Mouse (Mus musculus): ENCODE results near the gene Nudt8. TPM values are rescaled to one million over a fixed set of nuclear protein-coding genes. Genes with fewer than 3 reads are reported as not detected.
A peak's percentile ranks its signal among the peaks of the same experiment; 100 is the strongest.

Nudt8 gene
- total RNA-seq, 2 experiments from 2014 or later = 9.7 to 11.2 TPM

- intact Hi-C loops (cut with DNase I) = loop anchor here (5.0 kb wide), 1 partner anchor 36 kb away; no protein-coding TSS in a partner anchor
- no peak for DNase-seq (ENCODE audit: extremely low spot score in 1 of 2, low spot score in 2 of 2)
Observed at GRCm38 (mm10) chr19:3983527-3984200, 16.7 kb upstream of the Nudt8 start.

DNA sequence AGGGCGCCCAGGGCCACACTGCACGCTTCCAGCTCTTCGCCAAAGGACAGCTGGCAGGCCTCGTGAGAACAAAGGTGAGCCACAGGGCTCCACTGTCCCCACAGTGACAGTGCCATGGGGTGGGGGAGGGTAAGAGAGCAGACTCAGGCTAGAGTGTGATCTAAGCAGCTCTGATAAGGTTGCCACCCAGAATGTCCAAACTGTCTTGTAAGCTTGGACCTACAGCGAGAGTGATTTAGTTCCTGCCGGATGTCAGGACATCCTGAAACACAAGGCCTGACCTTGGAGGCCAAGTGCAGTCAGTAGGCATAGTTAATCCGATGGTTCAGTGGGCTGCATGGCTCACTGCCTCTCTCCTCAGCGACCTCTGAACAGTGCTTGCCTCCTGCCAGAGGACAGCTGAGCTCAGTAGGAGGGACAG lies 15.1 kb upstream of the Nudt8 start:
- DNase-seq (ENCODE audit: extremely low spot score in 1 of 2, low spot score in 2 of 2) = no peak
- intact Hi-C loops (cut with DNase I) = no loop called here

- intact Hi-C loops (cut with DNase I) = no loop called here
- DNase-seq (ENCODE audit: extremely low spot score in 1 of 2, low spot score in 2 of 2) = peak in 1 of 2 experiments; percentile 88
Observed at GRCm38 (mm10) chr19:3986334-3986733, 14.0 kb upstream of the Nudt8 start, which contains the start of gene Acy3. Acy3 (plus strand) TSS chr19:3986570.

GRCm38 (mm10) chr19:3988066-3988465 lies 12.3 kb upstream of the Nudt8 start:
- intact Hi-C loops (cut with DNase I) = no loop called here
- DNase-seq (ENCODE audit: extremely low spot score in 1 of 2, low spot score in 2 of 2) = no peak

GRCm38 (mm10) chr19:3988750-3989149 lies 11.6 kb upstream of the Nudt8 start:
- intact Hi-C loops (cut with DNase I) = no loop called here

GRCm38 (mm10) chr19:3990804-3991203 lies 9.6 kb upstream of the Nudt8 start:
- intact Hi-C loops (cut with DNase I) = no loop called here
- DNase-seq (ENCODE audit: extremely low spot score in 1 of 2, low spot score in 2 of 2) = no peak

More at GRCm38 (mm10) chr19:3988750-3989149, 11.6 kb upstream of the Nudt8 start:
- DNase-seq (ENCODE audit: extremely low spot score in 1 of 2, low spot score in 2 of 2) = no peak

- intact Hi-C loops (cut with DNase I) = no loop called here
- DNase-seq (ENCODE audit: extremely low spot score in 1 of 2, low spot score in 2 of 2) = no peak
Observed at GRCm38 (mm10) chr19:3991562-3991961, 8.8 kb upstream of the Nudt8 start.

DNA sequence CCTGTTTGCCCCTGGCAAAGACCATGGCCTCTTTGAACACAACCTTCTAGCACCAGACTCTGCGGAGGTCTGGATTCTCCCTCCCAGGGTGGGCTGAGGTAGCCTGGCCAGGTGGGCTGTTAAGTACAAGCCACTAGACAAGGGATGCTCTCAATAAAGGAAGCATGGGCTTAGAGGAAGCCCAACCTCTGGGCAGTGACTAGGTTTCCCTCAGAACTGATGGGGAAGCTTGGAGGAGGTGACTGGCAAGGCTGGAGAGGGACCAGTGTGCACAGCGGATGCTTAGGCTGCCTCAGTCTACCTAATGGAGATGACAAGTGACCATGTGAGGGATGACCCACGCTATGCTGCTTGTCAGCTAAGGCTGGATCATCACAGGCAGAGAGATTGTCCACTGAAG lies 8.4 kb upstream of the Nudt8 start:
- DNase-seq (ENCODE audit: extremely low spot score in 1 of 2, low spot score in 2 of 2) = no peak
- intact Hi-C loops (cut with DNase I) = no loop called here

DNA sequence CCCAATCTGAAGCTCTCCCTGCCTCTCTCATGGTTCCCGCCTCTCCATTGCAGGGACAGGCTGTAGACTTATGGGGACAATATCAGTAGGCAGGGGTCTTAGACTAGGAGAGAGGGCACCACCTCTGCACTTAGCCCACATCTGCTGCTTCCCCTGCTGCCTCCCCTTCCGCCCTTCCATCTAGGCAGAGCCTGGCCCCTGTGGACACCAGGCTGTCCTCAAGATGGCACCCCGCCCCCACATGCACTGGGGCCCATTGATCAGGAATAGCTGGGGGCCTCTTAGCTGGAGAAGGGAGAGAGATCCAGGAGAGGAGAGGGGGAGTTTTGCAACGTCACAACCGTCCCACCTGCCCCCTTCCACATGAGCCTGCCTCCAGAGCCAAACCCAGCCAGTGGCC lies 8.0 kb upstream of the Nudt8 start, which contains the start of gene Tbx10:
Gene Tbx10 (plus strand): TSS at position 337 of the 400 bp plus-strand sequence.
- intact Hi-C loops (cut with DNase I) = no loop called here

DNA sequence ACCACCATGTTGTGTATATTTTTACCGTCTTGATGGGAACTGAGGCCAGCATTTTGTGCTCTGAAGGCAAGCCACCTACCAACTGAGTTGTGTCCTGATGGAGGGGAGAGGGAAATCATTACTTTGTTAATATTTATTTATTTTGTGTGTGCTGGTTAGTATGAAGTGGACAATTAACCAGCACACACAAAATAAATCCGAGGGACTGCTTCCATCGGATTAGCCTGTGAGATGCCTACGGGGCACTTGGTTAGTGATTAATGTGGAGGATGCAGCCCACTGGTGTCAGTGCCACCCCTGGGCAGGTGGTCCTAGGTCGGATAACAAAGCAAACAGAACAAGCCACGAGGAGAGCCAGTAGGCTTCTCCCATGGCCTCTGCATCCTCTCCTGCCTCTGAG lies 5.4 kb upstream of the Nudt8 start:
- intact Hi-C loops (cut with DNase I) = no loop called here

More for the DNA sequence above, 8.0 kb upstream of the Nudt8 start, which contains the start of gene Tbx10:
- DNase-seq (ENCODE audit: extremely low spot score in 1 of 2, low spot score in 2 of 2) = no peak

DNA sequence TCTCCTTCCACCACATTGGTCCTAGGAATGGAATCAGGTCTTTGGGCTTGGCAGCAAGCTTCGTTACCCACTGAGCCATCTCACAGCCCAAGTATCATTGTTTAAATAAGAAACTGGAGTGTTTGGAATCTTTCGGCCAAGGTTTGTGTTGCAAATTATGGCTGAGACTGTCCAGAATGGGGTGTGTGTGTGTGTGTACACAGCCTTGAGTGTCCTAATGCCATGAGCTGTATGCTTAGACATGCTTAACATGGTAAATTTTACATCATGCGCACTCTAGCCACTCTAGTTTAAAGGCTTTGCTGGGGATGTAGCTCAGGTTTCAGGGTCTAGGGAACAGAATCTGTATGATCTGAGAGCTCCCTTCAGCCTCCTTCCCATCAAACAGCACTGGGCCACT lies 4.9 kb upstream of the Nudt8 start:
- DNase-seq (ENCODE audit: extremely low spot score in 1 of 2, low spot score in 2 of 2) = no peak
- intact Hi-C loops (cut with DNase I) = no loop called here

More for the DNA sequence above, 5.4 kb upstream of the Nudt8 start:
- DNase-seq (ENCODE audit: extremely low spot score in 1 of 2, low spot score in 2 of 2) = no peak

GRCm38 (mm10) chr19:3996106-3996505 lies 4.3 kb upstream of the Nudt8 start:
- DNase-seq (ENCODE audit: extremely low spot score in 1 of 2, low spot score in 2 of 2) = no peak
- intact Hi-C loops (cut with DNase I) = no loop called here

- intact Hi-C loops (cut with DNase I) = no loop called here
- DNase-seq (ENCODE audit: extremely low spot score in 1 of 2, low spot score in 2 of 2) = no peak
Observed at GRCm38 (mm10) chr19:3996747-3997146, 3.6 kb upstream of the Nudt8 start.

DNA sequence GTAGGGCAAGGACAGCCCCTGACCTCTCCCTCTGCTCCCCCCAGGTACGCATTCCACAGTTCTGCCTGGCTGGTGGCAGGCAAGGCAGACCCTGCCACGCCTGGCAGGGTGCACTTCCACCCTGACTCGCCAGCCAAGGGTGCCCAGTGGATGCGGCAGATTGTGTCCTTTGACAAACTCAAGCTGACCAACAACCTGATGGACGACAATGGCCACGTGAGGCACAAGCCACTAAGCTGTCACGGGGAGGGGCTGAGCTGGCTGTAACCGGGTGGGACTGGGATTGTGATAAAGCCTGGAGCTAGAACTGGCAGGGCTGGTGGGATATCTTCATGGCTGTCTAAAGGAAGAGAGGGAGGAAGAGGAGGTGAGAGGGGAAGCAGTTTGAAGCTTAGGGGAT lies 3.1 kb upstream of the Nudt8 start:
- intact Hi-C loops (cut with DNase I) = no loop called here
- no peak for DNase-seq (ENCODE audit: extremely low spot score in 1 of 2, low spot score in 2 of 2)

GRCm38 (mm10) chr19:3998335-3998734 lies 2.0 kb upstream of the Nudt8 start:
- intact Hi-C loops (cut with DNase I) = no loop called here
- DNase-seq (ENCODE audit: extremely low spot score in 1 of 2, low spot score in 2 of 2) = peak in 1 of 2 experiments; percentile 36

GRCm38 (mm10) chr19:3999121-3999730 lies 1.2 kb upstream of the Nudt8 start:
- intact Hi-C loops (cut with DNase I) = no loop called here
- peak in 1 of 2 experiments; percentile 25 for DNase-seq (ENCODE audit: extremely low spot score in 1 of 2, low spot score in 2 of 2)

DNA sequence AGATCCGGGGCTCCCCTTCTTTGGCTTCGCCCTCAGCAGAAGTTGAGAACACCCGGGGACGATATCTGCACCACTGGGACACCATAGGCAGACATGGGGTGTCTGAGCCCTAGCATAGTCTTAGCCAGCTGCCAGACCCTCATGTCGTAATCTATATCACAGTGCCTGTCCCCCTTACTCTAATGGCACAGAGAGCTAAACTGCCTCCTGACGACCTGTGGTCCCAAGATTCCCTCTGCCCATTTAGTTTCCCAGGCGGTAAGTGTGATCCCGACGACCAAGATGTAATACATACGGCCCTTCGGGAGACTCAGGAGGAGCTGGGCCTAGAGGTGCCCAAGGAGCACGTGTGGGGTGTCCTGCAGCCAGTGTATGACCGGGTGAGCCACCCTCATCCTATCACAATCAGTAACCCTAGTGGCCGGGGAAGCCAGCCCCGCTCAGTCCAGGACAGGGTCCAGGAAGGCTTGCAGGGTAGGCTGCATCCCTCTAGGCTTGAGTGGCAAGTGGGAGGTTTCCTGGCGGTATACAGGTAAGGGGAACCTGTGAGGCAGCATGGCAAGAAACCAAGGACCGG lies 657 bp downstream of the Nudt8 start:
- intact Hi-C loops (cut with DNase I) = no loop called here
- DNase-seq (ENCODE audit: extremely low spot score in 1 of 2, low spot score in 2 of 2) = peak in 1 of 2 experiments; percentile 28

DNA sequence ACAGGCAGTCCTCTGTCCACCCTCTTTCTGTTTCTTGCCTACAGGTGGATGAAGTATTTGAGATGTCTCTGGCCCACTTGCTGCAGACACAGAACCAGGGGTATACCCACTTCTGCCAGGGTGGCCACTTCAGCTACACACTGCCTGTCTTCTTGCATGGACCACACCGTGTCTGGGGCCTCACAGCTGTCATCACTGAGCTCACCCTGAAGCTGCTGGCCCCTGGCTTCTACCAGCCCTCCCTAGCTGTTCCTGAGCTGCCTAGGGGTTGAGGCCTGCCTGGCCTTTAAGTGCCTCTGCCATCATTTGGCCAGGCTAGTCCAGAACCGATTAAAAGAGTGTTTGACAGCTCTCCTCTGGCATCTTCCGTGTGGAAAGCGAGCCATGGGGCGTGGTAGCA lies 1.4 kb downstream of the Nudt8 start:
- DNase-seq (ENCODE audit: extremely low spot score in 1 of 2, low spot score in 2 of 2) = no peak
- intact Hi-C loops (cut with DNase I) = no loop called here

DNA sequence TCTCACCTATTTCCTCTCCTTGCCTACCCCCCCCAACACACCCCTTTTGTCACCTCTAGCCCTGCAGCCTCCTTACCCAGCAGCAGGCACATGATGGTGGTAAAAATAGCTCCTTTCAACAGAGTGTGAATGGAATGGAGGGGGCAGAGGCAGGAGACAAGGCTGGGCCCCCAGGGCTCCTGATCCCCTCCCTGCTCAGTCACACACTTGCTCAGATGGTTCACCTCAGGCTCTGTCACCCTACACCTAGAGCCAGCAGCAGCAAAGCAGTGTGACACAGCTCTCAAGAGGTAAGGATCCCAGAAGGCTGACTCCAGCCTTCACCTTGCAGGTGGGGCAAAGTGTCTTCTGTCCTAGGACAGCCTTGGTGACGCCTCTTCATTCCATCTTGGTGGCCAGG lies 2.7 kb downstream of the Nudt8 start, which contains the start of gene Doc2g:
Gene Doc2g (plus strand): TSS at position 202 of the 400 bp plus-strand sequence.
- intact Hi-C loops (cut with DNase I) = no loop called here
- peak in 1 of 2 experiments; percentile 18 for DNase-seq (ENCODE audit: extremely low spot score in 1 of 2, low spot score in 2 of 2)

- DNase-seq (ENCODE audit: extremely low spot score in 1 of 2, low spot score in 2 of 2) = peak in 1 of 2 experiments; percentile 22
- intact Hi-C loops (cut with DNase I) = no loop called here
Observed at GRCm38 (mm10) chr19:4003641-4004040, 3.3 kb downstream of the Nudt8 start.
